Mouse (Mus musculus) adrenal gland, adult 8-10 months (tissue): ENCODE data around the gene Pcbd1. TPM values are rescaled to one million over a fixed set of nuclear protein-coding genes. Genes with fewer than 3 reads are reported as not detected.

Experiments used
- DNase-seq: peaks from one replicate; pipeline ENCODE4 v3.0.0; 2022
- total RNA-seq, 4 experiments: library from RNA; stranded (reverse); gene quantifications; 2 replicates each; pipeline ENCODE4 v1.2.4; 2022

Pcbd1 gene
- 10 to 100 TPM; 20.5 to 34.0 (median 28.3) TPM for total RNA-seq

GRCm38 (mm10) chr10:61089170-61090142 lies at the start of gene Pcbd1:
TSS of gene Pcbd1 (plus strand) at chr10:61089331.
- no peak for DNase-seq

DNA sequence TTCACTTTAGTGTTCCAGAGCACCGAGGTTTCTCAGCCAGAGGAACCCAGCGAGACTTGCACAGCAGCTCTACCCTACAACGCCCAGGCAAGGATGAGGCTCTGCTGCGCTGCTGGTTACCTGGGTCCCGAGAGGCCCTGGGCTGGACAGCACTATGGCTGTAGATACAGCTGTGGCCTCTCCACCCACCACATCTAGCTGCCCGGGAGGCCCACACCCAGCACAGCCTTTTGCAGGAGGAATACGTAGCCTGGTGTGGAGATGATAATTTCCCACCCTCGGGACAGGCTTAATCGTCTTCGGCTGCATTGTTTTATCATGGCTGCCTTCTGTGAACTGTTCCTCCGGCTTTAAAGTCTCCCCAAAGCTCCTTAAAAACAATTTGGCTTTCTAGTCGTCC lies 49.5 kb upstream of the Pcbd1 start:
- DNase-seq: no peak

GRCm38 (mm10) chr10:61045081-61045480 lies 44.0 kb upstream of the Pcbd1 start:
- DNase-seq: no peak

- DNase-seq: peak; percentile 19
Observed at GRCm38 (mm10) chr10:61051993-61052613, 37.0 kb upstream of the Pcbd1 start.

DNA sequence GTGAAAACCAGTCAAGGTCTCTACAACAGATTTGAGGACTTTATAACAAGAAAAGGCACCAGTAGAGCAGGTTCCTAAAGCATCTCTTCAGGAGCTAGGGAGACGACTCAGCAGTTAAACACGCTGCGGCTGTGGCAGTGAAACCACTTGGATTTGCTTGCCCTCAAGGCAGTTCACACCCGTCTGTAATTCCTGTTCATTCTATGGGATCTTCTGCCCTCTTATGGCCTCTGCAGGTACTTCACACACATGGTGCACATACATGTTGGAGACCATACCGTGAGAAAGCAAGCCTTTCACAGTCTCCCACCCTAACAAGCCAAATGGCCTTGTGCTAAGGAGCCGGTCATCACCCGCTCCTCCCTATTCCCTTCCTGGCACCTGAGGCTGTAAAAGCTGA lies 32.5 kb upstream of the Pcbd1 start:
- no peak for DNase-seq

GRCm38 (mm10) chr10:61059101-61059500 lies 30.0 kb upstream of the Pcbd1 start:
- DNase-seq: no peak

DNA sequence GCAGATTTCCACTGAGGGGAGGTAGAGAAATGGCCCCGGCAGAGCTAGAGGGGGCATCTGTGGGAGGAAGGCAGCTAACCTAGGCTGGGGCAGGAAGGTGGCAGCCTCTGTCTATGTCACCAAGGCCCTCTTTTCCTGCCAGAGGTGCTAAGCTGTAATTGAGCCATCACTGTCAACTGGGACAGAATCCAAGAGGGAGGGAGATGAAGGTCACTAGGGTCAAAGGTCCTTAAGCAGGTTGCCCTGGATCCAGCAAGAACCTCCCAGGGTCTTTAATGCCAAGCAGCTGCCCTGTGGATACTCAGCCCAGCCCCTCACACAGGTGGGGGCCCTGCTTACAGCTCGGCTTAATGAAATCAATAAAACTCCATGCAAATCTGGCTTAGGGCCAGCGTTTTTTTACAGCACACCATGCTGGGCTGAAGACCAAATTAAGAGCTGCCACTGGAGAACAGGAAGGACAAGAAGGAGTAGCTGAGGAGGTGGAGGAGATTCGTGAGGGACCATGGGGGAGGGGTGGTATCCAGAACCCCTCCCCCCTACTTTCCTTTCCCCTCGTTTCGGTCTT lies 29.5 kb upstream of the Pcbd1 start:
- DNase-seq: no peak

GRCm38 (mm10) chr10:61063271-61063864 lies 25.8 kb upstream of the Pcbd1 start:
- DNase-seq: no peak

DNA sequence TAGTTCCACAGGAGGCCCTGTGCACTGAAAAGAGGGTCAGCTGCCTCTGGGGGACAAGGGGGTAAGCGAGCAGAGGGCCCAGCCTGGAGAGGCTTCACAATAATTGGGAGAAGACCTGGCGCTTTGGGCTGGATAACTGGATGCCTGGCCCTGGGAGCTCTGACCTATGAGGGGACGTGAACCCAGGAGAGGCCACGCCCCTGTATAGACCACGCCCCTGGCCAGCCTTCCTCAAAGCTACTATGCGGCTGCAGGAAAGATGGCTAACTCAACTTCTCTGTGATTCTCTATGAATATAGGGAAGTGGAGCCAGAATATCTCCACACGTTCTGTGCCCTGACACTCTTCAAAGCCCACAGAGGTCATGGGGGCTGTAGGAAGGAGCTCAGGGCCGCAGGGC lies 24.5 kb upstream of the Pcbd1 start:
- DNase-seq: no peak

DNA sequence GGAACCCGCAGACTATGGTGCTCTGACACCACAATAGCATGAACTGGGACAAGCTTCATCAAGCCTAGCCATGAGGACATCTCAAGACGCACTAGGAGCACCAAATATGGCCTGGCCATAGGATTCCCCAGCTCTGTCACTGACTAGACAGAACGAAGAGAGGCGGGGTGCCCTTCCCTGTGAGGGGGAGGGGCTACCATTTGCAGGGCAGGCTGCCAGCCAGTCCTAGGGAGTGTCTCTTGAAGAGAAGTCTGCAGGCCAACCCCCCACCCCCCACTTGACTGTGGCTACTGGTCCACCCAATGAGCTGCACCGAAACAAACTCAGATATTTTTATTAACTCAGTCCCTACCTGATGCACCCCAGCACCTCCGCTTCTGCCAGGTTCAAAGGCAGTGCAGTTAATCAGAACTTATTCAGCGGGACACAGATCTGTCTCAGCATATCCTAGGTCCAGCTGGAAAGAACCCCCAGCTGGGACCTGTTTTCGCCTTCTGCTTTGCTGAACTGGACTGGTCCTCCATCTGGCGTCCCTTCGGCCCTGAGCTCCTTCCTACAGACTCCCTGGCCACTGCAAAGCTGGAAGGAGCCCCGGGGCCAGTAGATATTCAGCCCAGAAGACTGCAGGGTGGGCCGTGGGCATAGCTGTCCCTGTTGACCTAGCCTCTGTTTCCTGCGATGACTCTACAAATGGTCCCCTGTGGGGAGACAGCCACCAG lies 23.7 kb upstream of the Pcbd1 start:
- DNase-seq: no peak

GRCm38 (mm10) chr10:61068436-61069192 lies 20.5 kb upstream of the Pcbd1 start:
- DNase-seq: no peak

GRCm38 (mm10) chr10:61069248-61069647 lies 19.9 kb upstream of the Pcbd1 start:
- DNase-seq: no peak

DNA sequence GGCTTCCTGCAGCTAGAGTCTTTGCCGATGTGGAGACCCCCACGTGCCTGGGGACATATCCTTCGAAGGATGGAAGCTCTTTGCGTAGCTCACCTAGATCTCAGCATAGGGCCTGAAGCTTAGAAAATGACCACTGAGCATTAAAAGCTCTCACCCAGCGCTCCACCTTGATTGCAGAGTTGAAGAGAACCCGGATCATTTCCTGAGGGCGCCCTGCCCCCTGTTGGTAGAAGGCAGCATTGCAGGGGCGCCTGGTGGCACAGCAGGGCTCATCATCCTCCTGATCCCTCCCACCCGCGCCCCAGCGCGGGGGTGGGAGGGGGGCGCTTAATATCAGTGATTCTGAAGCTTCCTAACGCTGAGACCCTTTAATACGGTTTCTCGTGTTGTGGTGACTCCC lies 16.8 kb upstream of the Pcbd1 start:
- no peak for DNase-seq

GRCm38 (mm10) chr10:61074643-61075042 lies 14.5 kb upstream of the Pcbd1 start:
- no peak for DNase-seq

GRCm38 (mm10) chr10:61075607-61076006 lies 13.5 kb upstream of the Pcbd1 start:
- no peak for DNase-seq

DNA sequence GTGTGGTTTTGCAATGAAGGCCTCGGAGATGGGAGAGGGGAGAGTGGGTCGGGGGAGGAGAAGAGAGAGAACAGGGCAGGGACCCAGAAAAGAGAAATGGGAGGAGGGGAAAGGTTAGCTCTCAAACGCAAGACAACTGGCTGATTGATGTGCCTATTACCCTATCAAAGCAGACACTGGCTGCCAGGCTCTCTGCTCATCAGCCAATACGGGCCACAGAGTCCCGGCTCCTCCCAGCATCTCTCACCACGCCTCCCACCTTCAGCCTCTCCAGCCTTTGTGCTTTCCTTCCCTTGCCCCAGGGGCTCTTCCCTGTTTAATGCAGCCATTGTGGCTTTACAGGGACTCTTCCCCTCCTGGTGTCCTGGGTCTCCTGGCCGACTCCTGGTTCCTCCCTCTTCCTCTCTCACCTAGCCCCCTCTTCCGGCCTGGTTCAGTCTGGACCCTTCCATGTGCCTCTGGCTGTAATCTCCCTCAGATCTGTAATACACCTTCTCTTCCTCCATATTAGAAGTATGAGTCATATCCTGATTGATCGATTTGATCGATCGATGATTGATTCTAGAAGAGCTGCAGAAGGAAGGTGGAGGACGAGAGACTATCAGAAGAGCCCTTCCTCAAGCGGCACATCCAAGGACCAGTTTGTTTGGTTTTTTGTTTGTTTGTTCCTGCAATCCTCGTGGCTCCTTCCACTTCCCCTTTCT lies 8.8 kb upstream of the Pcbd1 start:
- peak; percentile 59 for DNase-seq

DNA sequence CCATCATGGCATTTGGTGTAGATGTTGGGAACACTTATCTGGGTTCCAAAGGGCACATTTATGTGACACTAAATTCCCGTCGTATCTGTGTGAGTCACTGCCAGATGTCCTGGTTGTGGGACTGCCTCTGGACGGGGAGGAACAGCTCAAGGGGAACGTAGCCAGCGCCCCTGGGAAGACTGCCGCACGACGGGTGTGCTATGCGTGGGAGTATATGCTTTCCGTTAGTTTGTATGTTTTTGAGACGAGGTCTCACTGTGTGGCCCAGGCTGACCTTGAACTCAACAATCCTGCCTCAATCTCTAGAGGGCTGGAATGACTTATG lies 8.2 kb upstream of the Pcbd1 start:
- no peak for DNase-seq

- no peak for DNase-seq
Observed at GRCm38 (mm10) chr10:61085364-61085763, 3.8 kb upstream of the Pcbd1 start.

DNA sequence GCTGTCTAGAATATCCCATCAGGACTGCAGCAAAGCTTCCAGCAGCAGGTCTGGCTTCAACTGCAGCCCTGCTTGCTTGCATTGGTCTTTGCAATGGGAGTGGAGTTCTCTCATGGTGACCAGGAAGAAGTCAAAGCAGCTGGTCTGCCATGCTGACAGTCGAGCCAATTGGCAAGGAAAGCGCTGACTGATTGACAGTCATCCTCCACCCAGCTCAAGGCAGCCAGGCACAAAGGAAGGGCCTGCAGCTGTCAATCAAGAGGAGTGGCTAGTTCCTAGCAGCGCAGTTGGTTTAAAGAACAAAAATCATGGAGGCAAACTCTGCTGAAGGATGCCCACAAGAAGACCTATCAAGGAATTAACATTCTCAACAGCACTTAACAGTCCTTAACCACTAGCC lies 2.6 kb upstream of the Pcbd1 start:
- no peak for DNase-seq

GRCm38 (mm10) chr10:61088468-61088867 lies 663 bp upstream of the Pcbd1 start:
- no peak for DNase-seq

DNA sequence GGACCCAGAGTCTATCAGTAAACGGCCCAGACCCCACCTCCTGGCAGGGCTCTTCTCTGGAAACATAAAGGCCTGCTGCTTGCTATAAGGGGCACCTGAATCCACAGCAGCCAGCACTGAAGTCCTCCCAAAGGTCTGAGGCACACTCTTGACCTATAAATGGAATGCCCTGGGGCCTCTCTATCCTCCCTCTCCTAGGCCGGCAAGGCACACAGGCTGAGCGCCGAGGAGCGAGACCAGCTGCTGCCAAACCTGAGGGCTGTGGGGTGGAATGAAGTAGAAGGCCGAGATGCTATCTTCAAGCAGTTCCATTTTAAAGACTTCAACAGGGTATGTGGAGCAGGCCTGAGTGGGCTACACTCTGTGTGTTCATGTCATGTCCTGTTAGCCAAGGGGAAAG lies 2.7 kb downstream of the Pcbd1 start:
- DNase-seq: no peak
